In genomic region chrX:127844018-127844417, GRCm38 (mm10) we compare ENCODE assay signal across 28 mouse cellular contexts.
"Had no signal": no experiment of that assay in that cellular context is flagged by ENCODE, and none has a peak within 500 bp of the region (broad histone marks: within the 10 kb centered on the region; RNA-seq: fewer than 3 reads in every experiment).

No protein-coding gene starts in this region.

- H3K9ac ChIP-seq: limb, embryonic 12.5 days; limb, embryonic 13.5 days; limb, embryonic 15.5 days; liver, embryonic 12.5 days; liver, embryonic 13.5 days; liver, embryonic 14.5 days; liver, embryonic 15.5 days; liver, postnatal 0 days; lung, embryonic 14.5 days; lung, embryonic 15.5 days; midbrain, embryonic 12.5 days; midbrain, embryonic 13.5 days; midbrain, embryonic 15.5 days; neural tube, embryonic 12.5 days had no signal

- H3K27ac ChIP-seq: limb, embryonic 10.5 days; limb, embryonic 12.5 days; limb, embryonic 13.5 days; limb, embryonic 15.5 days; liver, embryonic 12.5 days; liver, embryonic 13.5 days; liver, embryonic 14.5 days; liver, embryonic 15.5 days; lung, embryonic 15.5 days; macrophage; midbrain, embryonic 10.5 days; midbrain, embryonic 12.5 days; midbrain, embryonic 13.5 days; midbrain, embryonic 15.5 days; neural tube, embryonic 12.5 days had no signal

- H3K4me1 ChIP-seq: limb, embryonic 10.5 days; limb, embryonic 12.5 days; limb, embryonic 13.5 days; limb, embryonic 15.5 days; liver, embryonic 12.5 days; liver, embryonic 13.5 days; liver, embryonic 15.5 days; lung, embryonic 15.5 days; megakaryocyte, embryonic 14.5 days; midbrain, embryonic 10.5 days; midbrain, embryonic 12.5 days; midbrain, embryonic 13.5 days; midbrain, embryonic 15.5 days; neural tube, embryonic 12.5 days had no signal

- H3K4me3 ChIP-seq: limb, embryonic 10.5 days; limb, embryonic 12.5 days; limb, embryonic 13.5 days; limb, embryonic 15.5 days; liver, embryonic 12.5 days; liver, embryonic 13.5 days; liver, embryonic 15.5 days; lung, embryonic 15.5 days; megakaryocyte, embryonic 14.5 days; midbrain, embryonic 10.5 days; midbrain, embryonic 12.5 days; midbrain, embryonic 13.5 days; midbrain, embryonic 15.5 days; myocyte; neural tube, embryonic 12.5 days had no signal

- H3K9me3 ChIP-seq: limb, embryonic 10.5 days; limb, embryonic 12.5 days; limb, embryonic 13.5 days; limb, embryonic 15.5 days; liver, embryonic 12.5 days; liver, embryonic 13.5 days; liver, embryonic 15.5 days; lung, embryonic 15.5 days; megakaryocyte, embryonic 14.5 days; midbrain, embryonic 10.5 days; midbrain, embryonic 12.5 days; midbrain, embryonic 13.5 days; midbrain, embryonic 15.5 days; neural tube, embryonic 12.5 days had no signal

- H3K27me3 ChIP-seq: limb, embryonic 12.5 days; limb, embryonic 13.5 days; limb, embryonic 15.5 days; liver, embryonic 12.5 days; liver, embryonic 13.5 days; liver, embryonic 15.5 days; lung, embryonic 15.5 days; megakaryocyte, embryonic 14.5 days; midbrain, embryonic 12.5 days; midbrain, embryonic 13.5 days; midbrain, embryonic 15.5 days; neural tube, embryonic 12.5 days had no signal

- DNase-seq: left cerebral cortex, postnatal 4 days; liver; liver, embryonic 13.5 days; liver, postnatal 0 days; lung, adult 18-20 months; lung, adult 2 months; lung, embryonic 14.5 days; lung, postnatal 10 days; lung, postnatal 14 days; lung, postnatal 36 days; lung, postnatal 4 days; midbrain, embryonic 14.5 days had no signal

- H3K36me3 ChIP-seq: limb, embryonic 10.5 days; limb, embryonic 12.5 days; limb, embryonic 13.5 days; limb, embryonic 15.5 days; liver, embryonic 12.5 days; liver, embryonic 13.5 days; liver, embryonic 15.5 days; lung, embryonic 15.5 days; midbrain, embryonic 10.5 days; midbrain, embryonic 12.5 days; midbrain, embryonic 13.5 days; midbrain, embryonic 15.5 days; neural tube, embryonic 12.5 days had no signal
